Comparison of ENCODE assay signal across 10 mouse cellular contexts in genomic region chr10:3414813-3415212, GRCm38 (mm10). TPM values are rescaled to one million over a fixed set of nuclear protein-coding genes. Genes with fewer than 3 reads are reported as not detected.
A peak's percentile ranks its signal among the peaks of the same experiment; 100 is the strongest.
DNase-seq lines count a peak whose midpoint lies in the region; ATAC-seq lines count a peak whose summit lies in the region.
"Had no signal": no experiment of that assay in that cellular context is flagged by ENCODE, and none has a peak within 500 bp of the region (broad histone marks: within the 10 kb centered on the region; RNA-seq: fewer than 3 reads in every experiment).

No protein-coding gene starts in this region.

- ATAC-seq in forebrain, embryonic 14.5 days = no peak

- H3K9ac ChIP-seq in forebrain, embryonic 14.5 days (ENCODE audit: low read length) = no peak overlapping the region

- H3K4me1 ChIP-seq in forebrain, embryonic 14.5 days (ENCODE audit: control insufficient read depth, insufficient read depth, low read length) = no peaks in the 10 kb centered on the region

- no peak overlapping the region for H3K4me3 ChIP-seq in forebrain, embryonic 14.5 days (ENCODE audit: low read depth, low read length)

- H3K9me3 ChIP-seq in forebrain, embryonic 14.5 days (replicated peaks; ENCODE audit: control insufficient read depth, low read length) = no peaks in the 10 kb centered on the region

- no peaks in the 10 kb centered on the region for H3K27me3 ChIP-seq in forebrain, embryonic 14.5 days (replicated peaks; ENCODE audit: control insufficient read depth, insufficient read depth, low read length)

- no peak overlapping the region for H3K27ac ChIP-seq in forebrain, embryonic 14.5 days (ENCODE audit: low read depth, low read length)

- no peaks in the 10 kb centered on the region for H3K36me3 ChIP-seq in forebrain, embryonic 14.5 days (ENCODE audit: control insufficient read depth, insufficient read depth, low read length)

- intact Hi-C loops in gastrocnemius, postnatal 14 days (cut with DNase I; ENCODE audit: low total_unique reads) = loop anchor here (10.0 kb wide), 1 partner anchor 50 kb away; the partner anchor contains the start of gene Ppp1r14c
- intact Hi-C loops in heart, postnatal 36 days (cut with DNase I) = loop anchor here (1.0 to 5.0 kb wide), 5 partner anchors 48 to 112 kb away; partner anchors contain the start of gene Ppp1r14c

- WGBS in forebrain, embryonic 14.5 days = 84% methylated on average over 5 of the region's 5 CpGs

- DNase-seq in adrenal gland, postnatal 14 days = peak; percentile 23
- DNase-seq in adrenal gland, postnatal 4 days (ENCODE audit: low spot score in 2 of 2) = no peak
- peak; percentile 88 for DNase-seq in brain, adult 2 months (ENCODE audit: low read depth, low spot score)
- DNase-seq in gastrocnemius, postnatal 14 days = peak; percentile 65
- peak; percentile 58 to 63 for DNase-seq in heart, postnatal 36 days
- no peak for DNase-seq in urinary bladder, adult 18-20 months (ENCODE audit: low spot score in 2 of 2)
- no peak for DNase-seq in forebrain, embryonic 14.5 days (ENCODE audit: low spot score)
- no peak for DNase-seq in right cerebral cortex, adult 2 months (ENCODE audit: low spot score in 2 of 2)

- H3K4me2 ChIP-seq in forebrain, embryonic 14.5 days (ENCODE audit: low read length) = no peak overlapping the region

RNA-seq across cellular contexts. Expression of gene Ppp1r14c, which starts 49.0 kb away (rescaled TPM):
- 13.4 and 14.8 TPM in 2 replicates for total RNA-seq in adrenal gland, postnatal 14 days (2021)
- 10 to 100 TPM in 1 of 2 experiments, 1 to 10 TPM in 1; 8.3 to 13.6 TPM for total RNA-seq in adrenal gland, postnatal 4 days (2021)
- total RNA-seq in gastrocnemius, postnatal 14 days (2021) = 10 to 100 TPM; 85.3 to 93.1 TPM
- 100 to 1,000 TPM; 171 to 215 TPM for total RNA-seq in heart, postnatal 36 days (2021)
- polyA plus RNA-seq in forebrain, embryonic 14.5 days (2014; fragmentation: Nextera tagmentation; extraction: Ambion mirVana) = 46.0 and 62.9 TPM in 2 replicates
- total RNA-seq: hematopoietic stem cell, adult 5-6 weeks; megakaryocyte-erythroid progenitor cell, adult 5-6 weeks had no signal

Comparison
In these comparisons a context has a peak if more than half of its experiments do, and no peak if none do; other contexts are left out.
1. DNase-seq: peak in adrenal gland, postnatal 14 days (single experiment), brain, adult 2 months (single experiment), gastrocnemius, postnatal 14 days (single experiment) and heart, postnatal 36 days (2 of 2); none in adrenal gland, postnatal 4 days (0 of 2), urinary bladder, adult 18-20 months (0 of 2), forebrain, embryonic 14.5 days (single experiment) and right cerebral cortex, adult 2 months (0 of 2).